Mouse (Mus musculus): Measurements from ENCODE around the gene Nudcd3. TPM values are rescaled to one million over a fixed set of nuclear protein-coding genes. Genes with fewer than 3 reads are reported as not detected.
A peak's percentile ranks its signal among the peaks of the same experiment; 100 is the strongest.

Gene Nudcd3
- total and polyA plus RNA-seq, 3 experiments = 30.7 to 82.2 (median 35.6) TPM

DNA sequence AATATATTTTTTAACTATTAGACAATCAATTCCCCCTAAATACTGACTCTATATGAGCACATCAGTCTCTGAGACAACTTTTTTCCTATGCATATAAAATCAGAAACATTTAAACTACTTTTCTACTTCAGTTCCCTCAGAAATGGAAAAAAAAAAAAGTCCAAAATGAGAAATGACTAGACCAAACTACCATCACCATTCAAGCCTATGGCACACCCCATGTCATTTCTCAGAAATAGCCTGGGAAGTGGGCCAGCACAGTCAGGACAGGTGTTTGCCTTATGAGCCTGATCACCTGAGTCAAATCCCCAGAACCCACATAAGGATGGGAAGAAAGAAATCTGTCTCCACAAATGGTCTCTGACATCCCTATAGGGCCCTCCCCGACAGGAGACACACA is 41.7 kb downstream of the Nudcd3 start:
- in situ Hi-C loops (cut with MboI; ENCODE audit: low pct_ligation_motif_present, low pct_unique_long_range_greater_than_20kb, low sequenced_read_pairs) = no loop called here
- dilution Hi-C loops (cut with MboI; ENCODE audit: extremely low pct_ligation_motif_present, extremely low pct_unique_long_range_greater_than_20kb, low sequenced_read_pairs) = no loop called here
- Histone ChIP-seq H3K79me2 (replicated peaks; ENCODE audit: control insufficient read depth, extremely low read depth, insufficient read depth, poor library complexity, severe bottlenecking) (peaks cover 21% of the 10 kb centered on the region), H3K4me3 (replicated peaks in 1 of 3; ENCODE audit: low read depth in 2 of 3, low read length in 2 of 3, poor library complexity in 1 of 3) (no peak overlapping the region), H3K36me3 (replicated peaks in 1 of 2; ENCODE audit: control insufficient read depth in 1 of 2, insufficient read depth in 1 of 2, low read length in 1 of 2) (peaks cover 0 to 33% of the 10 kb centered on the region in 2 experiments), H3K9me3 (replicated peaks; ENCODE audit: low read length) (peaks cover 2% of the 10 kb centered on the region), H3K4me1 (ENCODE audit: control insufficient read depth in 1 of 2, insufficient read depth in 2 of 2) (peaks cover 6 to 56% of the 10 kb centered on the region in 2 experiments), H3K27me3 (replicated peaks) (no peaks in the 10 kb centered on the region), H3K4me2 (ENCODE audit: insufficient read depth, low read depth, poor library complexity, severe bottlenecking) (no peak overlapping the region), H3K27ac (ENCODE audit: insufficient read depth, low read depth) (no peak overlapping the region), H3K9ac (ENCODE audit: insufficient read depth, low read depth) (no peak overlapping the region)
- TF ChIP-seq EP300 (IDR thresholded peaks at IDR 0.05; ENCODE audit: low read length) = no peak
- TF ChIP-seq SIN3A (IDR thresholded peaks at IDR 0.05; ENCODE audit: low read length) = no peak
- peak; percentile 55 for TF ChIP-seq ZNF384 (IDR thresholded peaks at IDR 0.05; ENCODE audit: low read depth, low read length)
- no peak for TF ChIP-seq USF1 (IDR thresholded peaks at IDR 0.05; ENCODE audit: low read depth, low read length)
- no peak for TF ChIP-seq JUND (conservative IDR thresholded peaks at IDR 0.05; ENCODE audit: low read depth, low read length)
- TF ChIP-seq MXI1 (IDR thresholded peaks at IDR 0.05; ENCODE audit: low read depth, low read length) = no peak
- no peak for DNase-seq (ENCODE audit: extremely low read depth)

DNA sequence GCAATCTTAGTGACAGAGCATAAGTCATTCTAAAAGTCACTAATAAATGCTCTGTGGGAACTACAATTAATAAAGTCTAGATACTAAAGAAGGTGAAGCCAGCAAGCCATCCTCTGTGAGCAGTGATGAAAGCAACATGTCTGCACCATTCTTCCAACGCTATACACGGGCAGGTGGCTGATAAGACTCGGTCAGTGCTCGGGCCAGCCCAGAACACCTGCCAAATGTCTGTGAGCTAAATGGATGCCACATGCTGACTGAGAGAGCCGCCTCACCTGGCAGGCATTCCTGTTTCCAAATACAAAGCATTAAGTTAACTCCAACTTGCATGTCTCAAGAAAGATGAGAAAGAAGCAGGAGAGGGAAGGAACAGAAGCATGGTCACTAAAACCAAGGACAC is 43.1 kb downstream of the Nudcd3 start:
- no peak overlapping the region for H3K4me3 ChIP-seq (replicated peaks in 1 of 3; ENCODE audit: low read depth in 2 of 3, low read length in 2 of 3, poor library complexity in 1 of 3)
- dilution Hi-C loops (cut with MboI; ENCODE audit: extremely low pct_ligation_motif_present, extremely low pct_unique_long_range_greater_than_20kb, low sequenced_read_pairs) = no loop called here
- no peak for DNase-seq (ENCODE audit: extremely low read depth)
- H3K4me1 ChIP-seq (ENCODE audit: control insufficient read depth in 1 of 2, insufficient read depth in 2 of 2) = peaks cover 8 to 66% of the 10 kb centered on the region in 2 experiments
- H3K36me3 ChIP-seq (replicated peaks in 1 of 2; ENCODE audit: control insufficient read depth in 1 of 2, insufficient read depth in 1 of 2, low read length in 1 of 2) = peaks cover 0 to 37% of the 10 kb centered on the region in 2 experiments
- no peaks in the 10 kb centered on the region for H3K27me3 ChIP-seq (replicated peaks)
- H3K9me3 ChIP-seq (replicated peaks; ENCODE audit: low read length) = peaks cover 2% of the 10 kb centered on the region
- TF ChIP-seq IRF4 (IDR thresholded peaks at IDR 0.05; ENCODE audit: low read depth, low read length) (no peak), ELF1 (IDR thresholded peaks at IDR 0.05; ENCODE audit: low read depth, low read length) (no peak), TCF12 (IDR thresholded peaks at IDR 0.05; ENCODE audit: low read depth, low read length) (no peak), JUND (conservative IDR thresholded peaks at IDR 0.05; ENCODE audit: low read depth, low read length) (no peak), ETS1 (conservative IDR thresholded peaks at IDR 0.05; ENCODE audit: low read depth, low read length) (no peak), TBP (conservative IDR thresholded peaks at IDR 0.05; ENCODE audit: low read depth, low read length) (no peak), NELFE (IDR thresholded peaks at IDR 0.05; ENCODE audit: low read depth, low read length) (no peak)
- in situ Hi-C loops (cut with MboI; ENCODE audit: low pct_ligation_motif_present, low pct_unique_long_range_greater_than_20kb, low sequenced_read_pairs) = no loop called here
- H3K79me2 ChIP-seq (replicated peaks; ENCODE audit: control insufficient read depth, extremely low read depth, insufficient read depth, poor library complexity, severe bottlenecking) = peaks cover 21% of the 10 kb centered on the region
- H3K27ac ChIP-seq (ENCODE audit: insufficient read depth, low read depth) = no peak overlapping the region
- no peak overlapping the region for H3K9ac ChIP-seq (ENCODE audit: insufficient read depth, low read depth)
- H3K4me2 ChIP-seq (ENCODE audit: insufficient read depth, low read depth, poor library complexity, severe bottlenecking) = no peak overlapping the region

DNA sequence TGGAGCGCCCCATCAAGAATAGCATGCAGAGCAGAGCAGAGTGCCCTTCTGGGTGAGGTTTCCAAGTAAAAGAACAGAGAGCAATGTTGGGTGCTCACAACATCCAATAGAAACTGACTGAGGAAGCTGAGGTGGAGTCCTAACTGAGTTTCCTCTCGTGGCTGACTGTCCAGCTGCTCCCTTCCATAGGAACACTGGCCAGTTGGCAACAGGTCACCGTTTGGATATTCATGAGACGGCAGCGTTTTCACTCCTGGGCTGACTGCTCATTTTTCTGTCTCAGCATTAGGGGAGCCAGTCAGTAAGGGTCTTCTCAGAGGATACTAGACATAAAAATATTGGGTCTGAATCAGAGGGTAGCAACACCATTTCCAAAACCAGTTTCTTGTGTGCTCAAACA is 43.6 kb downstream of the Nudcd3 start:
- dilution Hi-C loops (cut with MboI; ENCODE audit: extremely low pct_ligation_motif_present, extremely low pct_unique_long_range_greater_than_20kb, low sequenced_read_pairs) (no loop called here), in situ Hi-C loops (cut with MboI; ENCODE audit: low pct_ligation_motif_present, low pct_unique_long_range_greater_than_20kb, low sequenced_read_pairs) (no loop called here)
- DNase-seq (ENCODE audit: extremely low read depth) = no peak
- H3K27me3 ChIP-seq (replicated peaks) = no peaks in the 10 kb centered on the region
- H3K4me2 ChIP-seq (ENCODE audit: insufficient read depth, low read depth, poor library complexity, severe bottlenecking) = no peak overlapping the region
- H3K4me3 ChIP-seq (replicated peaks in 1 of 3; ENCODE audit: low read depth in 2 of 3, low read length in 2 of 3, poor library complexity in 1 of 3) = no peak overlapping the region
- peaks cover 2% of the 10 kb centered on the region for H3K9me3 ChIP-seq (replicated peaks; ENCODE audit: low read length)
- H3K4me1 ChIP-seq (ENCODE audit: control insufficient read depth in 1 of 2, insufficient read depth in 2 of 2) = peaks cover 8 to 62% of the 10 kb centered on the region in 2 experiments
- no peak overlapping the region for H3K27ac ChIP-seq (ENCODE audit: insufficient read depth, low read depth)
- peaks cover 0 to 35% of the 10 kb centered on the region in 2 experiments for H3K36me3 ChIP-seq (replicated peaks in 1 of 2; ENCODE audit: control insufficient read depth in 1 of 2, insufficient read depth in 1 of 2, low read length in 1 of 2)
- no peak for TF ChIP-seq TCF12 (IDR thresholded peaks at IDR 0.05; ENCODE audit: low read depth, low read length)
- TF ChIP-seq ZMIZ1 (IDR thresholded peaks at IDR 0.05; ENCODE audit: low read depth, low read length) = no peak
- TF ChIP-seq CHD2 (IDR thresholded peaks at IDR 0.05; ENCODE audit: low read length) = no peak
- no peak for TF ChIP-seq ZNF384 (IDR thresholded peaks at IDR 0.05; ENCODE audit: low read depth, low read length)
- no peak for TF ChIP-seq HCFC1 (IDR thresholded peaks at IDR 0.05; ENCODE audit: low read depth, low read length)
- TF ChIP-seq MAX (IDR thresholded peaks at IDR 0.05; ENCODE audit: low read length) = no peak
- TF ChIP-seq ZKSCAN1 (IDR thresholded peaks at IDR 0.05; ENCODE audit: borderline replicate concordance, low read depth, low read length) = no peak
- TF ChIP-seq USF2 (conservative IDR thresholded peaks at IDR 0.05; ENCODE audit: low read depth, low read length) = no peak
- TF ChIP-seq E2F4 (IDR thresholded peaks at IDR 0.05; ENCODE audit: insufficient replicate concordance, low read depth, low read length) = no peak
- no peak for TF ChIP-seq CTCF (conservative IDR thresholded peaks at IDR 0.05 in 1 of 2, IDR thresholded peaks at IDR 0.05 in 1 of 2; ENCODE audit: low read depth in 2 of 2, low read length in 2 of 2)
- H3K9ac ChIP-seq (ENCODE audit: insufficient read depth, low read depth) = no peak overlapping the region
- peaks cover 21% of the 10 kb centered on the region for H3K79me2 ChIP-seq (replicated peaks; ENCODE audit: control insufficient read depth, extremely low read depth, insufficient read depth, poor library complexity, severe bottlenecking)
